9 mouse cellular contexts compared by ENCODE assay signal in genomic region chrX:136820250-136820649, GRCm38 (mm10). TPM values are rescaled to one million over a fixed set of nuclear protein-coding genes. Genes with fewer than 3 reads are reported as not detected.
DNase-seq lines count a peak whose midpoint lies in the region; ATAC-seq and TF ChIP-seq lines count a peak whose summit lies in the region.
"Had no signal": no experiment of that assay in that cellular context is flagged by ENCODE, and none has a peak within 500 bp of the region (broad histone marks: within the 10 kb centered on the region; RNA-seq: fewer than 3 reads in every experiment).

No protein-coding gene starts in this region.

- WGBS in embryonic facial prominence, embryonic 11.5 days = 11% methylated on average over 1 of the region's 1 CpGs
- WGBS in heart, postnatal 0 days = 9% methylated on average over 1 of the region's 1 CpGs
- WGBS in lung, postnatal 0 days = 9% methylated on average over 1 of the region's 1 CpGs

- H3K9ac ChIP-seq in CH12.LX (ENCODE audit: insufficient read depth, low read depth) = no peak overlapping the region
- no peak overlapping the region for H3K9ac ChIP-seq in embryonic facial prominence, embryonic 11.5 days (replicated peaks; ENCODE audit: low read length)
- H3K9ac ChIP-seq in heart, postnatal 0 days (replicated peaks; ENCODE audit: low read depth, low read length) = no peak overlapping the region
- H3K9ac ChIP-seq in lung, postnatal 0 days (replicated peaks; ENCODE audit: low read depth) = no peak overlapping the region

- H3K9me3 ChIP-seq in CH12.LX (replicated peaks; ENCODE audit: low read length) = no peaks in the 10 kb centered on the region
- no peaks in the 10 kb centered on the region for H3K9me3 ChIP-seq in embryonic facial prominence, embryonic 11.5 days (replicated peaks; ENCODE audit: control insufficient read depth, low read length)
- no peaks in the 10 kb centered on the region for H3K9me3 ChIP-seq in heart, postnatal 0 days (replicated peaks; ENCODE audit: control insufficient read depth, low read length)
- no peaks in the 10 kb centered on the region for H3K9me3 ChIP-seq in lung, postnatal 0 days (ENCODE audit: low read length)

- dilution Hi-C loops in CH12.LX (cut with MboI; ENCODE audit: extremely low pct_ligation_motif_present, extremely low pct_unique_long_range_greater_than_20kb, low sequenced_read_pairs) = no loop called here

- no peak overlapping the region for H3K4me3 ChIP-seq in CH12.LX (replicated peaks in 1 of 3; ENCODE audit: low read depth in 2 of 3, low read length in 2 of 3, poor library complexity in 1 of 3)
- H3K4me3 ChIP-seq in embryonic facial prominence, embryonic 11.5 days (ENCODE audit: low read depth, low read length) = no peak overlapping the region
- H3K4me3 ChIP-seq in heart, postnatal 0 days (ENCODE audit: low read depth, low read length) = no peak overlapping the region
- H3K4me3 ChIP-seq in layer of hippocampus, adult 2 months = no peak overlapping the region
- no peak overlapping the region for H3K4me3 ChIP-seq in lung, postnatal 0 days (ENCODE audit: low read depth, low read length)

- peaks cover 0 to 8% of the 10 kb centered on the region in 2 experiments for H3K36me3 ChIP-seq in CH12.LX (replicated peaks in 1 of 2; ENCODE audit: control insufficient read depth in 1 of 2, insufficient read depth in 1 of 2, low read length in 1 of 2)
- H3K36me3 ChIP-seq in embryonic facial prominence, embryonic 11.5 days (replicated peaks; ENCODE audit: control insufficient read depth, insufficient read depth, low read depth, low read length) = no peaks in the 10 kb centered on the region
- H3K36me3 ChIP-seq in heart, postnatal 0 days (replicated peaks; ENCODE audit: control insufficient read depth, insufficient read depth, low read length) = no peaks in the 10 kb centered on the region
- H3K36me3 ChIP-seq in lung, postnatal 0 days (ENCODE audit: insufficient read depth, low read length) = no peaks in the 10 kb centered on the region

- peak; percentile 77 for TF ChIP-seq RAD21 in CH12.LX (IDR thresholded peaks at IDR 0.05; ENCODE audit: low read depth, low read length)

- no peaks in the 10 kb centered on the region for H3K79me2 ChIP-seq in CH12.LX (replicated peaks; ENCODE audit: control insufficient read depth, extremely low read depth, insufficient read depth, poor library complexity, severe bottlenecking)

- H3K4me2 ChIP-seq in CH12.LX (ENCODE audit: insufficient read depth, low read depth, poor library complexity, severe bottlenecking) = no peak overlapping the region
- no peak overlapping the region for H3K4me2 ChIP-seq in embryonic facial prominence, embryonic 11.5 days (ENCODE audit: low read depth, low read length)
- no peak overlapping the region for H3K4me2 ChIP-seq in heart, postnatal 0 days (ENCODE audit: low read depth, low read length)
- H3K4me2 ChIP-seq in lung, postnatal 0 days (replicated peaks; ENCODE audit: low read depth, low read length) = no peak overlapping the region

- DNase-seq in CH12.LX (ENCODE audit: extremely low read depth) = peak; percentile 41
- DNase-seq in adrenal gland, postnatal 25 days = peak; percentile 63
- peak; percentile 81 for DNase-seq in embryonic facial prominence, embryonic 11.5 days (ENCODE audit: low spot score)
- DNase-seq in heart, postnatal 0 days (ENCODE audit: low spot score) = peak; percentile 36
- DNase-seq in layer of hippocampus, adult 2 months (ENCODE audit: low spot score in 2 of 2) = peak; percentile 79 to 84
- peak; percentile 66 for DNase-seq in lung, postnatal 0 days (ENCODE audit: low spot score)
- DNase-seq in ovary, postnatal 36 days (ENCODE audit: low spot score) = peak; percentile 68
- peak; percentile 71 for DNase-seq in thymus, postnatal 25 days

- no peak for TF ChIP-seq EP300 in CH12.LX (IDR thresholded peaks at IDR 0.05; ENCODE audit: low read length)
- TF ChIP-seq EP300 in heart, postnatal 0 days (IDR thresholded peaks at IDR 0.05; ENCODE audit: low read depth) = no peak
- TF ChIP-seq EP300 in lung, postnatal 0 days (IDR thresholded peaks at IDR 0.05) = no peak

- H3K27me3 ChIP-seq in CH12.LX (replicated peaks) = no peaks in the 10 kb centered on the region
- H3K27me3 ChIP-seq in embryonic facial prominence, embryonic 11.5 days (ENCODE audit: control insufficient read depth, insufficient read depth, low read length) = no peaks in the 10 kb centered on the region
- no peaks in the 10 kb centered on the region for H3K27me3 ChIP-seq in heart, postnatal 0 days (ENCODE audit: control insufficient read depth, insufficient read depth, low read length)
- no peaks in the 10 kb centered on the region for H3K27me3 ChIP-seq in lung, postnatal 0 days (replicated peaks; ENCODE audit: insufficient read depth, low read length)

- in situ Hi-C loops in CH12.LX (cut with MboI; ENCODE audit: low pct_ligation_motif_present, low pct_unique_long_range_greater_than_20kb, low sequenced_read_pairs) = loop anchor here (5.0 kb wide), 1 partner anchor 73 kb away; no protein-coding TSS in a partner anchor

- TF ChIP-seq POLR2A in CH12.LX (IDR thresholded peaks at IDR 0.05; ENCODE audit: low read depth, low read length) = no peak

- ATAC-seq in embryonic facial prominence, embryonic 11.5 days (replicated peaks; ENCODE audit: insufficient number of reproducible peaks, low FRiP score, low TSS enrichment, low read depth) = peak; percentile 70; the same call in 1 of the 2 replicates
- no peak for ATAC-seq in heart, postnatal 0 days (ENCODE audit: insufficient read depth, low read depth)
- ATAC-seq in lung, postnatal 0 days = peak; percentile 67

- peak; percentile 67 to 80 for TF ChIP-seq CTCF in CH12.LX (conservative IDR thresholded peaks at IDR 0.05 in 1 of 2, IDR thresholded peaks at IDR 0.05 in 1 of 2; ENCODE audit: low read depth in 2 of 2, low read length in 2 of 2)
- TF ChIP-seq CTCF in heart, postnatal 0 days (IDR thresholded peaks at IDR 0.05; ENCODE audit: low read depth) = peak; percentile 77
- TF ChIP-seq CTCF in layer of hippocampus, adult 2 months (conservative IDR thresholded peaks at IDR 0.05) = peak; percentile 91
- TF ChIP-seq CTCF in lung, postnatal 0 days (IDR thresholded peaks at IDR 0.05) = peak; percentile 86

- H3K27ac ChIP-seq in CH12.LX (ENCODE audit: insufficient read depth, low read depth) = no peak overlapping the region
- no peak overlapping the region for H3K27ac ChIP-seq in embryonic facial prominence, embryonic 11.5 days (replicated peaks; ENCODE audit: low read depth, low read length)
- H3K27ac ChIP-seq in heart, postnatal 0 days (ENCODE audit: low read depth) = no peak overlapping the region
- H3K27ac ChIP-seq in layer of hippocampus, adult 2 months = peak overlapping the region; percentile 57; the same call in 1 of the 2 replicates
- no peak overlapping the region for H3K27ac ChIP-seq in lung, postnatal 0 days (ENCODE audit: low read length)

- no peaks in the 10 kb centered on the region for H3K4me1 ChIP-seq in CH12.LX (ENCODE audit: control insufficient read depth in 1 of 2, insufficient read depth in 2 of 2)
- no peaks in the 10 kb centered on the region for H3K4me1 ChIP-seq in embryonic facial prominence, embryonic 11.5 days (ENCODE audit: control insufficient read depth, insufficient read depth, low read length)
- no peaks in the 10 kb centered on the region for H3K4me1 ChIP-seq in heart, postnatal 0 days (ENCODE audit: control insufficient read depth, insufficient read depth)
- no peaks in the 10 kb centered on the region for H3K4me1 ChIP-seq in lung, postnatal 0 days (ENCODE audit: insufficient read depth, low read depth, low read length)

TF ChIP-seq in CH12.LX, 34 proteins besides CTCF, POLR2A, EP300 and RAD21:
- TF ChIP-seq ZNF384 (IDR thresholded peaks at IDR 0.05; ENCODE audit: low read depth, low read length) = no peak
- no peak for TF ChIP-seq PAX5 (IDR thresholded peaks at IDR 0.05; ENCODE audit: low read length)
- TF ChIP-seq SMC3 (IDR thresholded peaks at IDR 0.05; ENCODE audit: low read depth, low read length) = peak; percentile 76

RNA-seq across cellular contexts. Expression of gene Plp1, which starts 2.2 kb away (rescaled TPM):
- total RNA-seq in CH12.LX (2012; rRNA removed) = 0.76 and 1.2 TPM in 2 replicates
- total RNA-seq in CH12.LX (2014; rRNA removed) = 1.4 and 1.7 TPM in 2 replicates
- polyA plus RNA-seq in CH12.LX (2012; ENCODE audit: insufficient read length, low read depth) = 1.3 and 1.5 TPM in 2 replicates
- total RNA-seq in adrenal gland, postnatal 25 days (2021) = 7.0 and 8.4 TPM in 2 replicates
- 15.8 and 16.0 TPM in 2 replicates for polyA plus RNA-seq in embryonic facial prominence, embryonic 11.5 days (2014; fragmentation: Nextera tagmentation; extraction: Ambion mirVana)
- total RNA-seq in heart, postnatal 0 days (2014; rRNA removed; ENCODE audit: low replicate concordance) = 0.81 and 7.2 TPM in 2 replicates
- 1.9 and 2.1 TPM in 2 replicates for polyA plus RNA-seq in heart, postnatal 0 days (2015; fragmentation: Nextera tagmentation; extraction: Ambion mirVana)
- 100 to 1,000 TPM; 688 to 710 TPM for total RNA-seq in layer of hippocampus, adult 2 months (2021)
- 0.84 and 1.6 TPM in 2 replicates for polyA plus RNA-seq in lung, postnatal 0 days (2015; fragmentation: Nextera tagmentation; extraction: Ambion mirVana)

RNA-seq across cellular contexts. Expression of gene Glra4, which starts 40.3 kb away (rescaled TPM):
- total RNA-seq in CH12.LX (2012; rRNA removed) (not detected in 2 replicates), CH12.LX (2014; rRNA removed) (not detected in 2 replicates)
- polyA plus RNA-seq in CH12.LX (2012; ENCODE audit: insufficient read length, low read depth) = not detected in 2 replicates
- total RNA-seq in adrenal gland, postnatal 25 days (2021) = not detected in 2 replicates
- 0.14 TPM in 1 of 2 replicates, not detected in the other for polyA plus RNA-seq in embryonic facial prominence, embryonic 11.5 days (2014; fragmentation: Nextera tagmentation; extraction: Ambion mirVana)
- total RNA-seq in heart, postnatal 0 days (2014; rRNA removed; ENCODE audit: low replicate concordance) = not detected in 2 replicates
- not detected in 2 replicates for polyA plus RNA-seq in heart, postnatal 0 days (2015; fragmentation: Nextera tagmentation; extraction: Ambion mirVana)
- under 1 TPM in 1 of 2 experiments, not detected in 1; 0.20 TPM for total RNA-seq in layer of hippocampus, adult 2 months (2021)
- not detected in 2 replicates for polyA plus RNA-seq in lung, postnatal 0 days (2015; fragmentation: Nextera tagmentation; extraction: Ambion mirVana)
- polyA plus RNA-seq: heart, embryonic 16.5 days had no signal

RNA-seq across cellular contexts. Expression of gene Rab9b, which starts 48.3 kb away (rescaled TPM):
- total RNA-seq in CH12.LX (2012; rRNA removed) (0.04 TPM in 2 replicates), CH12.LX (2014; rRNA removed) (not detected in 2 replicates)
- not detected in 2 replicates for polyA plus RNA-seq in CH12.LX (2012; ENCODE audit: insufficient read length, low read depth)
- 0.24 and 0.61 TPM in 2 replicates for total RNA-seq in adrenal gland, postnatal 25 days (2021)
- 0.77 and 1.6 TPM in 2 replicates for polyA plus RNA-seq in embryonic facial prominence, embryonic 11.5 days (2014; fragmentation: Nextera tagmentation; extraction: Ambion mirVana)
- not detected in 2 replicates for total RNA-seq in heart, postnatal 0 days (2014; rRNA removed; ENCODE audit: low replicate concordance)
- 0.10 and 0.16 TPM in 2 replicates for polyA plus RNA-seq in heart, postnatal 0 days (2015; fragmentation: Nextera tagmentation; extraction: Ambion mirVana)
- 10 to 100 TPM; 18.5 to 28.3 TPM for total RNA-seq in layer of hippocampus, adult 2 months (2021)
- 0.02 and 0.04 TPM in 2 replicates for polyA plus RNA-seq in lung, postnatal 0 days (2015; fragmentation: Nextera tagmentation; extraction: Ambion mirVana)

Comparison
In these comparisons a context has a peak if more than half of its experiments do, and no peak if none do; other contexts are left out.
1. RNA of gene Plp1, which starts 2.2 kb away (total RNA-seq): 688 to 710 TPM in layer of hippocampus, adult 2 months; 7.0 to 8.4 TPM in adrenal gland, postnatal 25 days, 0.81 to 7.2 TPM in heart, postnatal 0 days and 0.76 to 1.7 TPM in CH12.LX; every median in the first group is over 10 times any median in the second.
2. RNA of gene Rab9b, which starts 48.3 kb away (total RNA-seq): 18.5 to 28.3 TPM in layer of hippocampus, adult 2 months; 0.24 to 0.61 TPM in adrenal gland, postnatal 25 days, 0.04 TPM in CH12.LX and not detected in heart, postnatal 0 days; every median in the first group is over 10 times any median in the second.
3. Peak in every context shown above with its lines, with median percentiles within 50 percentile points of each other: DNase-seq and CTCF ChIP-seq.